Mouse (Mus musculus) CD4-positive helper T cell, adult 2 months (primary cell): ENCODE measurements at regions not wholly inside any gene's neighbourhood (a gene's known extent, or its start where the extent isn't known, plus 50 kb on each side); places are given as distances from the start of the nearest gene placed in this dataset.

Experiments
- DNase-seq: peaks from one replicate; pipeline ENCODE4 v3.0.0-alpha.2; 2012; ENCODE audit warnings: low read depth, missing footprints, low spot score

DNA sequence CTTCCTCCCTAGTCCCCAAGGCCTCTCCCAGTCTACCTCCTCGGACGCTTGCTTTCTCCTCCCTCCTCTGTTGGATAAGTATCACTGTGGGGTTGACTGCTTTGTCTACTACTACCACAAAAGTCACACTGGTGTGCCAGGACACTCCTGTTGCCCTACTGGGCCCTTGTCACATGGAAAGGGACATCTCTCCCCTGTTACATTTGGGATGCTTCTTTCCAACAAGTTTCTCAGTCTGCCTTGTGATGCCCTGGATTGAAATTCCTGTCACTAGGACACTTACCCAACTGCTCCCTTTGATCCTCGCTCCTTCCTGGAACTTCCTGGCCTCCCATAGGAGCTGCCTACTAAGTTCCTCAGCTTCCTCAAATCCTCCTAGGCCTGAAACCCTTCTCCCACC is 501.9 kb upstream of the Nox3 start:
- DNase-seq, result no peak

DNA sequence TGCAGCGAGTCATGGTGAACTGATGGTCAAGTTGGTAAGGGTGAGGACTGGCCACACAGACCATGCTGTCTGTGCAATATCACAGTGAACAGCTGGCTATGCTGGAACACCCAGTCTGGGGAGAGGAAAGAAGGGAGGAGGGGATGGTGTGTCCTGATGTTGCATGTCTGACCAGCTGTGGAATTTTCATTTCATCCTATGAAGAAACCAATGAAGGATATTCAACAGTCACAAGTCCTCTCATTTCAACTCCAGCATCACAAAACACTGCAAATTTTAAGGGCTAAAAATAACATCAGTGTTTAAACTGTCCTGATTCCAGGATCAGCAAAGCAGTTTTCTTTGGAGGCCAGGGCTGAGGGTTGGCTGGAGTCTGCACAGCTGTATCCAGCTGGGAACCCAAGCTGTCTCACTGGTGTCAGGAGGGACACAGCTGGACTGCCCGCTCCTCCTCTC is 503.7 kb upstream of the Nox3 start:
- DNase-seq, result no peak

DNA sequence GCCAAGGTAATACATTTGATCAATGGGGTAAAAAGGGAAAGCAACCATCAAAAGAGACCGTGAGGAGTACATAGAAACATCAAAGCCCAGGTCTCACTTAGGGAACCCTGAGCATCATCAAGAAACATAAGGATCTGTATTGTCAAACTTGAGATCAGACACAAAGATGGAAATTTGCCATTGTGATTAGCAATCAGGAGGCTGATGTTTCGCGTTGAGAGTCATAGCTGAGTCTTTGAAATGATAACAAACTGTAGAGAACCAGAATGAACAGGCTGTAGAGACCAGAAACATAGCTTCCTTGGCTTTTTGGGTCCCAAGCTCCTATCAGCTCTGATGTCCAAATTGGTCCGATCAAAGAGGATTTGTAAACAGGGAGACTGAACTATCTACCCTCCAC is 505.2 kb upstream of the Nox3 start:
- DNase-seq, result no peak

DNA sequence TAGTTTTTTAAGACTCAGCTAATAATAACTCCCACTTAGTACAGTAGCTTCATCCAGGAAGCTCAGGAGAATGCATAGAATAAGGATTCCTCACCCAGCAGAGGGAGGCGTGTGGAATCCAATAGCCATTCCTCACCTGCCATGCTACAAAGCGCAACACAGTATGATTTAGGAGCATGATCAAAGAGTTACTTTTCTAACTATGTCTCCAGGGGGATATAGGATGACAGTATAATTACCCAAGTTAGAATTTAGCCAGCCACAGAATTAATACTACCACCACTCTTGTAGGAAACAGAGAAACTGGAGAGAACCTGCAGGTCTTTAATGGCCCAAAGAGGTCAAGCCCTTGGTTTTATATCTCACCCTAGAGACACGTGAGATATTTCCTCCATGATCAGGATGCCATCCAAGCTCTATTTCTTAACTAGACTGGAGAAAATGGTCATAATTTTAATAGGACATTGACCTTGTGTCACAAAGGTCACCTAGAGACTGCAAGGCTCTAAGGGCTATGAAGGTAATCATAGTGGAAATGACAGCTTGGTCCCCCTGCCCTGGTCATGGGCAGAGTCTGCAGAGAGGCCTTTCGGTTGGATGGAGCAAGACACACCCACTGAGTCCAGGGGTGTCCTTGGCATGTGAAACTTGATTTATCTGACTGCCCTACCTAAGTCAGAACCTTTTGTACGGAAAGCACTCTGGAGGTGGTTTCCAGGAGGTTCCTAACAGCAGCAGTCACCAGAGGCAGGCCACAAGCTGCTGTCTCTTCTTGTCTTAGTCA is 512.3 kb upstream of the Nox3 start:
- no peak for DNase-seq

DNA sequence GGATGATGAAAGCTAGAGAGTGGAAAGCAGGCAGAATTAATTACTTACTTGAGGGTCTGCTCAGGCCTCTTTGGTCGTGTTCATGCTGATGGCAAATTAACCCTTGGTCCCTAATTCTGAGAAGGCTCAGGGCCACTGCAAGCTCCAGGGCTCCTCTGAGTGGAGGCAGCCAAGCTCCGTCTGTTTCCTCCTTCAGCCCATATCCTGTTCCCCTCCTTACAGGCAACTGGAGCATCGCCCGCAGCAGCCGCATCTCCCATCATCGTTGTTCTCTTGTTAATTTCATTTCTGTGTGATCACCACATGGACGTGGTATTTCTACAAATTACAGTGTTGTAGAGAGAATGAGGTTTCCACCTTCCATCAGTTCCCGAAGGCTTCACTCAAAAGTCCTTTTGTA is 513.6 kb upstream of the Nox3 start:
- DNase-seq, result no peak

DNA sequence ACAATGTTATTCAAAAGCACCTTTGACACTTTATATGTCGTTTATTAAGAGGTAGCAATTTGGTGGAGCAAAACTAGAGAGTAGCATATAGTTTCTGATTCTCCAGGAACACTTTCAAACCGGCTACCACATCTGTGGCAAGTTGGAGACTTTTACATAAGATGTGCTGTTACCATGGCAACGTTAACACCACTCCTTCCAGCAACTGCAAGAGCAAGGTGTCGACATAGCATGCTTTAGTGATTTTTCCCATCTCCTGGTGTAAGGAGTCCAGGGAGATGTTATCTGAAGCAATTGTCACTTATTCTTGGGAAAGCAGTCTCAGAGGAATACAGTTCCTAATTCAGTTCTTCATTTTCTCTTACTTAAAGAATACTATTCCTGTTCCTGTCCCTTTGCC is 516.5 kb upstream of the Nox3 start:
- no peak for DNase-seq

DNA sequence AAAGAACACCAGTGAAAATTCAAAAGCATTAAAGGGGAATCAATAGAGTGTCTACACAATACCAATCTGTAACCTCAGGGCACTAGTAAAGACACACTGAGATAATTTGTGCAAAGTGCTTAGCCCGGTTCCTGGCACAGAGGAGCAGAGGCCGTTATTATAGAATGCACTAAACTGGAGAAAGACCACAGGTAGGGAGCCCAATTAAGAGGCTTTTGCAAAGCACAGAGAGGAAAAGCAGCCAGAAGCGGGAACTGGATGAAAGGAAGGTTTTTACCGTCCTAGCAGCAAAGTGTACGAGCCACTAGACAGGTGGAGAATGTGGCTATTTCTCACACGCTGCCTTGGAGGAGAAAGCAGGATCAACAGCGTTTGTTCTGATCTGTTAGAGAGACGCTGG is 518.9 kb upstream of the Nox3 start:
- no peak for DNase-seq

DNA sequence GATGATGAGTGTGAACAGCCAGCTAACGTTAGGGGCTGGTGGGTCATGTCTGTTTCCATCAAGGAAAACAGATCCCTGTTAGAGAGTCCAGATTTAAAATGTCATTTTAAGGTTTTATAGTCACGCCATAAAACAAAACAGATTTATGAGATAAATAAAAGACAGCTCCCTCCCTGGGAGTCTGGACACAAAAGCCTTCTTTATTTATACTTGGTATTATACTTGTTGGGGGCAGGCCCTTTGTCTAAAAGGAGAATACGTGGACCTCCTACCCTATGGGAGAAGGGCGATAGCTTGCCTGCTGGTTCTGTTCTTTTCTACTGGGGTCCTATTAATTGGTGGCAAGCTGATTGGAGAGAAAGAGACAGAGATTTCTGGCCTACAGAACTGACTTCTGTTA is 520.1 kb upstream of the Nox3 start:
- no peak for DNase-seq

DNA sequence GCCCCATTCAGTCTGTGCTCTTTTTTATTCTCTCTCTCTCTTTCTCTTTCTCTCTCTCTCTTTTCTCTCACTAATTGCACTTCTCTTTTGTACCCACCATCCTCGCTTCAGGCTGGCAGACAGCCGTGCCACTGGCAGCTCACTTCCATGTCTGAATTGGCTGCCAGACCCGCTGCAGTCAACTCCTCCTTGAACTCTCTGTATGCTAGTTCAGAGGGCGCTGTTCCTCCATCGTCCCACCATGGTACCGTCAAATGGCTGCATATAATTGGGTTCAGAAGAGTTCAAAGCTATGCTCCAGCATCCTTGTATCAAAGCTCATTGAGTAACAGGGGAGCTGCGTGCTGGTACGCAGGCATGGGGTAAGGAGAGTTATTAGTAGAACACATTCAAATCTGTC is 520.7 kb upstream of the Nox3 start:
- DNase-seq, result no peak

DNA sequence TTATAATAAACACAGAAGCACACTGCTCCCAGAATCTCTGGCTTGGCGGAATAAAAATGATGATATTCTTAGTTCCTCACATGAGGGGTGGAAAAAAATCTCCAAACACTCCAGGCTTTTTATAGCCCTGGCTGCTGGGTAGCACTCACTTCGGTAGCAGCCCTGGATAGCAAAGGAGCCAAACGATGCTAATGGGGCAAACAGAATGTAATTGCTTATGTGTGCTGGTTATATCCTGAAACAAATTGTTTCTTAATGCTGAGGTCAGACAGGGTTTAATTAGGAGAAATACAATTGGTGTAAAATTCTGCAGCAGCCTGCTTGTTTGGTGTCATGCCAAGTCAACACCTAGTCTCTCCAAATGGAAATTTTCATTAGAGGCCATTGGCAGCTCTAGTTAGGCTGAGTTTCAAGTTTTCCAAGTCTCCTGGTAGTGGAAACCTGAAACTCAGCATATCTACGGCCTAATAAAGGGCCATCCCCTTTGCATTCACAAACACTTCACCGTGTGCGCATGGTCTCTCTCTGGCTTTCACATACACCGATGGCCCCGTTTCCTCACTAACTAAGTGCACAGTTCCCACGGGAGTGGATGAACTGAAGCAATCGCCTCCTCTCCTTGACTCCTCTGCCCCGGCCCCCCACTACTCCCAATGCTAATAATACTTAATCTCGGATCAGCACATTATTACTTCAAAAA is 524.8 kb upstream of the Nox3 start:
- DNase-seq, result no peak

DNA sequence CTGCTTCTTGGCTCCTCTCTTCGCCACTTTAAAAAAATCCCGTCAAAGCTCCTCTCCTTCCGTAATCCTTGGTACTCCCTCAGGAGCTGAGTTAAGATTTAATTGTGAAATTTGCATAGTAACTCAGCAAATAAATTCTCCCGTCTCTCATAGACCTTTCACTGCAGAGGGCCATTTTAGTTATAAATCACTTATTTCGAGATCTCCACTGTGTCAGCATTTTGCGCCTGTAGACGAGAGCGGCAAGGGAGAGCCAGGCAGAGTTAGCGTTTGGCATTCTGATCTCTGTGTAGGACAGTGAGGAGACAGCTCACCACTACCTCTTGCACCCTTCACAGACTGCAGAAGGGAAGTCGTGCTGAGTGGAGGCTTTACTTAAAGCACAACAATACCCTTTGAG is 531.8 kb upstream of the Nox3 start:
- DNase-seq, result no peak

DNA sequence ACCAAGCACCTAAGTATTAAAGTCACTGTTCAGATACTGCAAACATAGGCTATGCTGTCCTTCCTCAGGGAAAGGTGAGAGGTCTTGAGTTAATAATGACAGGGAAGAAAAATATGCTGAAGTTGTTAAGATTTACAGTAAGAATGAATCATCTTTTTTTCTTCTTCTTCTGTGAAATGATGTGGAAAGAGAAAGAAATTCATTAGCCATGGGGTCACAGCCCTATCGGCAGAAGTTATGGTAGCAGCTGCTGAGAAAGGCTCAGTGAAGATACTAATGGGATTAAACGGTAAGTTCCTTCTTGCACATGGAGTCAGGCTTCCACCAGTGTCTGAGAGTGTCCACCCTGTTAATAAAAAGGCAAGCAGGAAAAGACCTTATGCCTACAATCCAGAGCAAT is 533.9 kb upstream of the Nox3 start:
- DNase-seq, result no peak

DNA sequence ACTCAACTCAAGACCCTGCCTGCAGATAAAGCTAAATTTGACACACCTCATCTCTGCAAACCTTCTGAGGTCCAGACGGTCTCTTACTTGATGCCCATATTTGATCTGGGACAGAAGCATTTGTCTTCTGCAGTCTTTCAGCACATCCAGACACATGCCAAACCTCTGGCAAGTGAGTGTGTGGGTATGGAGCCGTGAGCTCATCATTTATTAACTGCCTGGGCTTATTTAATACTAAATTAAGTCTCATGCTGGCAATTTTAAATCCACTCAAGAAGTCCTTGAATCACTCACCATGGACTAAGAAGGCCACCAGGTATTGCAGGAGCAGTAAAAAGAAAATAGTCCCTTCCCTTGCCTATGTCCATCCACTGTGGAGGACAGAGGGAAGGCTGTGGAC is 554.4 kb upstream of the Nox3 start:
- no peak for DNase-seq

DNA sequence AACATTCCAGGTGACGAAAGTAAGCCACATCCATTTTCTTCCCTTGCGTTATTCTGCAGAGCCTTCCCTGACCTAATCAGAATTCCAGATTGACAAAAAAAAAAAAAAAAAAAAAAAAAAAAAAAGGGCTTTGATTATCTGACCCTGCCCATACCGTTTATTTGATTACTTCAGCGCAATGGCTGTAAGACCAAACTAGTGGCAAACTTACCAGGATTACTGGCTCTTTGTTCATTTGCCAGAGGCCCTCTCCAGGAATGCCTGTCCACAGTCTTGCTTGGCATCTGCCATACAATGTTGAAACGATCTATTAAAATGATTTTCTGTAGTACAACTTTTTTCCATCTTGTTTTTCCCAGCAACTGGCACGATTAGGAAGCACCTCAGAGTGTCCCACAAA is 569.4 kb upstream of the Nox3 start:
- no peak for DNase-seq

DNA sequence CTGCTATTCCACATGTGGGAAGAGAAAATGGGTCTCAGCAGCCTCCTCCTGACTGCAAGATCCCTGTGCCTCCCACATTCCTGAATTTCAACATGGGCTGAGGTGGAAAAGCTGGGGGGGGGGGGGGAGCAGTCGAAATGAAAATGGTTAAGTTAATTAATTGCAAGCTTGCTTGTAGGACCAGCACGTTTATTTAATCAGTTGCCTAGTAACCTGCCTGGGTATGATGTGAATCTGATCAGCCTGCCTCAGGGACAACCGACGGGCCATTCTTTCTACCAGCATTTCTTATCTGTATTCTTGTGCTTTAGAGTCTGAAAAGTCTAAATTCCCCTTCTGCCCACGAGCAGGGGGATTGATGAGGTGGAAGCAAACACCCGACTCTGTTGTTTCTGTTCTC is 569.9 kb upstream of the Nox3 start:
- no peak for DNase-seq

DNA sequence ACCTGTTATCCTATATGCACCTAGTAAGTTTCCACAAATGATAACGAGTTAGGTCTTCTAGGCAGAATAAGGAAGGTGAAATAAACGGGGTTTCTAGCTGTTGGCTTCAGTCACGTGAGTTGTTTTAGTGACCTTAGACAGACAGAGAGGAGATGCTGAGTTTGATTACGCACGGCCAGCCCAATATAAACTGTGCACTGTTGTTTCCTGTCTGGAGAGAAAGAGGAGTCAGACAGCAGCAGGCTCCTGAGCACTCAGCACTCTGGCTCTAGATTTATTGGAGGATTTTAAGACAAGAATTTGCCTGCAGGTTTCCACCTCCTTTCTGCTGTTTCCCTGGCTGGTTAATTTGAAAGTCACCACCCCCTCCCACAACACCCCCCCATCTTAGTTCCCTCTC is 570.4 kb upstream of the Nox3 start:
- no peak for DNase-seq

DNA sequence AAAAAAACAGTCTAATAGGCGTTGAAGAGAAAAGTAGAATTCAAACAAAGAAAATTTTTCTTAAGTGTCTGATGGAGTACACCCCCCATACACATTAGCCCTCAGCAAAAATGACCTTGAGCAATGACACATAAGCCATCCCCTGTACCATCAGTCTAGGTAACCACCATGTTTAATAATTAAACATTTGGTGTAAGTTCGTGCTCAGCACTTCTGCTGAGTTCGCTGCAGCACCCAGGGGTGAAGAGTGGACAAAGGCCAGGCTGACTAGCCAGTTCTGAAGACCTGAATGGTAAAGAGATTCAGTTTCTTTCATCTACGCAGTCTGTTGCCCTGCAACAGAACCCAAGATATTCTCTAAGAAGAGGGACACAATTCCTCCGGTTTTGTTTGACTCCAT is 572.3 kb upstream of the Nox3 start:
- no peak for DNase-seq

DNA sequence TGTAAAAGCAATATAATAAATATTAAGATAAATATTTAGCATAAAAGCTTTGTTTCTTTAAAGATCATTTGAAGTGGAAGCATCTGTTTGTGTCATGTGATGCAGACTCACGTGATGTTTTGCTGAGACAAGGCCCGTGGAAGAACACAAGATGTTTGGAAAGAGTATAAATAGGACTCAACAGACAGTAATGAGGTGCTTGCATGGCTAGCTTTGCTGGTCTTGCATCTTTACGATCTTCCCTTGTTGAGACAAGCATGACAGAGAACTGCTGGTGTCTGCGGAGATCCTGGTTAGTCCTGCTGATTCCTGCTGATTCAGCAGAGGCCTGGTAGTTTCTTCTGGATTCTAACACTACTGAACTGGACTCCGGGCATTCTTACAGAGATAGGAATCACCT is 576.4 kb upstream of the Nox3 start:
- DNase-seq, result no peak

DNA sequence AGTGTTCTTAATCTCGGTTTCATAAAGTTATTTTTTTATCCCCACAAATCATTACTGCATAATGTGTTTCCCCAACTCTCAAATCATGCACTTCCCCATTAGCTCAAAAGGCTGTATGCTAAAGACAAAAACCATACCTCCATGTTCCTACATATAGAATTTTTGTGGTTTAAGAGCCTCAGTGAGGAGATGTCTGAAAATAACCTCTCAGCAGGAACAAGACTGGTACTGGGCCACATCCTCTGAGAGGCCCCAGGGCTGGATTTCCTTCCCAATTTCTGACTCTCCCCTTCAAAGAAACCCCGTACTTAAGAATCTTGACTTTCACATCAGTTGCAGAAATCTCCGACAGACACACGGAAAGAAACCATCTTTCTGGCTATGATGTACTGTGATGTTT is 580.7 kb upstream of the Nox3 start:
- no peak for DNase-seq

DNA sequence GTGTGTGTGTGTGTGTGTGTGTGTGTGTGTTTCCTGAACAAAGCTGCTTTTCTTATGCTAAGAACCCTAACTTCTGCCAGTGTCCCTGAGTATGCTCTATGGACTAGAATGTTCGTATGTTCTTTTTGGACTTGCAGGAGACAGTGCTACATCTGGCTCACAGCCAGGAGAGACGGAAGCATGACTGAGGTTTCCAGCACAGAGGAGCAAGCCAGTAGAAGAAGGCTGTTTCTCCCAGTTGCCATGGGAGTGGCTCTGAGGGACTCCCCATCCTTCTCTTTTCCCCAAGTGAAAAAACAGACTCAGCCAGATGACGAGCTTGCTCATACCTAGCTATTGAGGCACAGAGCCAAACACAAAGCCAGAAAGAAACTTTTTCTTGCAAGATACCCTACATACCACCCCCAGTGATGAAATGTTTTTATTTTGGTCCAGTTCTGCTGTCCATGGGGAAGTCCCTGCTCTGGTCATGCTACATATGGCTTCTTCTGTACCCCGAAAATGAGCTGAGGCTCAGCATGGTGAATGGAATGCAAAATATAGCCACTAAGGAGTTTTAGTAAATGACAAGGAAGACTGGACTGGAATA is 582.3 kb upstream of the Nox3 start:
- DNase-seq, result no peak

DNA sequence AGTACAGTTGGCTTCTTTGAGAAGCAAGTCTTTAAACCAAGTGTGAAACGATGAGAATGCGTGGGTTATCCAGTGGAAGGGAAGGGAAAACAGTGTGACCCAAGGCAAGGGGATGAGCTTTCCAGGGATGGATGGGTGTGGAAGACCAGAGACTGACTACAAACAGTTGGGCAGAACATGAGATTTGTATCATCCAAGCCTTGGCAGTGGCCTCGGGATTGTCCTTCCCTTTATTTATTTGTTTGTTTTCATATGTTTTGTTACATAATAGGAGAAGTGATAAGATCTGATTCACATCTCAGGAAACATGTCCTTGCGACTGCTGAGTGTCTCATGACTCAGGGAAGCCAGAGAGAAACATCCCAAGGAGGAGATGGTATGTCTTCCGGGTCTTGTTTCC is 585.4 kb upstream of the Nox3 start:
- DNase-seq, result no peak

DNA sequence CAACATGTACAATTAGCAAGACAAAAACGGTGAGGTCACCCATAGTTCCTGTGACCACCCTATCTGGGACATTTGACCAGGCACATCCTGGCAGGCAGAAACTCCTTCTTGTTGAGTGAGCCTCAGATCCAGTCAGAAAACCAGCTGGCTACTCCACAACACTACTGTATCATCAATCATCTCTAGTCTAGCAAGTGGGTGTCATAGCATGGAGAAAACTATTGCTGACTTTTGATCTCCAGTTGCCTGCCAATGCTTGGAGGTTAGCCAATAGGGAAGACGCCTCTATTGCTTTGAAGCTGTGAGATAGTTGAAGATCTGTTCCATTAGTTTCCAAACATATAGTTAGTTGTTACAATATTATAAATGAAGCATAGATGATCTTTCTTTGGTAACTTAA is 595.4 kb upstream of the Nox3 start:
- DNase-seq, result no peak

DNA sequence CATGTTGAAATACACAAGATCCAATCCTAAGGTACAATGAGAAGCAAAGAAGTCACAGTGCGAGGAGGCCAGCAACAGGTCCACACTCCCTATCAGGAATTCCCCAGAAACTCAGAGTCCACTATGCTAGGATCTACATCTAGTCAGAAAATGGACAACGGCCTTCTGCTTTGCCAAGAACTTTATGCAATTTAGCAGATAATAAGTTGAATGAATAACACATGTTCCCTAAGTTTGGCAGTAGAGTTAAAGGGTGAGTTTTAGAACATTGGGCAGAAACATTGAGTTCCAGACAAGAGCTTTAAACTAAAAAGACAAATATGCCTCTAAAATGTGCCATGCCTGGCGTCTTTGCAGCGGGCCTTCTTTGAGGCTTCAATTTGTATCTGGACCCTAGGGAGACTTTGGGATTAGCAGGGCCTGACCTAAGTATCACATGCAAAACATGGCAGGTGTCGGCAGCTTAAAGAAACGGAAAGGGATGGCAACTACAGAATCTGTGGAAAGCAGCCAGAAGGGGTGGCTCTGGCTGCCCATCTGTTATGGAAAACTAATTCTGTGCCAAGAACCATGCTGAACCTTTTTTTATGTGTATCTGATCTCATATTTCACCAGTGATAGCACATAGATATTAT is 600.6 kb upstream of the Nox3 start:
- DNase-seq, result no peak
